Mouse (Mus musculus) frontal cortex, adult (tissue): Measurements from ENCODE around the gene Padi4.

Experiments
- ATAC-seq: cut with Nextera tagmentation; 2 replicates; pipeline ENCODE4 v1.9.2; 2017; ENCODE audit warnings: mild to moderate bottlenecking, moderate library complexity, mixed read lengths; ENCODE audit not compliant: low TSS enrichment

Padi4 gene

GRCm38 (mm10) chr4:140774025-140774800, at the start of gene Padi4:
Padi4 (minus strand) TSS chr4:140774236.
- ATAC-seq, result no peak

GRCm38 (mm10) chr4:140821988-140822387, 48.0 kb upstream of the Padi4 start:
- ATAC-seq, result peak; percentile 44; the same call in 1 of the 2 replicates

- no peak for ATAC-seq
Observed at GRCm38 (mm10) chr4:140817413-140817812, 43.4 kb upstream of the Padi4 start.

GRCm38 (mm10) chr4:140815996-140816917, 42.2 kb upstream of the Padi4 start:
- ATAC-seq, result no peak

GRCm38 (mm10) chr4:140815496-140815895, 41.5 kb upstream of the Padi4 start:
- no peak for ATAC-seq

- no peak for ATAC-seq
Observed at GRCm38 (mm10) chr4:140814241-140815225, 40.5 kb upstream of the Padi4 start.

GRCm38 (mm10) chr4:140813358-140814185, 39.5 kb upstream of the Padi4 start:
- ATAC-seq, result no peak

- no peak for ATAC-seq
Observed at GRCm38 (mm10) chr4:140812609-140813008, 38.6 kb upstream of the Padi4 start.

GRCm38 (mm10) chr4:140812191-140812590, 38.2 kb upstream of the Padi4 start:
- no peak for ATAC-seq

- ATAC-seq, result no peak
Observed at GRCm38 (mm10) chr4:140810458-140811260, 36.6 kb upstream of the Padi4 start, which contains the start of gene Padi3. Padi3 (minus strand) TSS chr4:140810648.

- no peak for ATAC-seq
Observed at GRCm38 (mm10) chr4:140809118-140809517, 35.1 kb upstream of the Padi4 start.

GRCm38 (mm10) chr4:140804601-140805000, 30.6 kb upstream of the Padi4 start:
- no peak for ATAC-seq

- no peak for ATAC-seq
Observed at GRCm38 (mm10) chr4:140801364-140801763, 27.3 kb upstream of the Padi4 start.

- no peak for ATAC-seq
Observed at GRCm38 (mm10) chr4:140796786-140797185, 22.8 kb upstream of the Padi4 start.

- no peak for ATAC-seq
Observed at GRCm38 (mm10) chr4:140794678-140795077, 20.6 kb upstream of the Padi4 start.

- ATAC-seq, result no peak
Observed at GRCm38 (mm10) chr4:140793795-140794194, 19.8 kb upstream of the Padi4 start.

GRCm38 (mm10) chr4:140792584-140792983, 18.5 kb upstream of the Padi4 start:
- ATAC-seq, result no peak

- no peak for ATAC-seq
Observed at GRCm38 (mm10) chr4:140791071-140791470, 17.0 kb upstream of the Padi4 start.

- ATAC-seq, result no peak
Observed at GRCm38 (mm10) chr4:140789983-140790382, 15.9 kb upstream of the Padi4 start.

- ATAC-seq, result no peak
Observed at GRCm38 (mm10) chr4:140788983-140789382, 14.9 kb upstream of the Padi4 start.
